ENCODE assay signal across 9 mouse cellular contexts in genomic region chr9:64272611-64273010, GRCm38 (mm10). TPM values are rescaled to one million over a fixed set of nuclear protein-coding genes. Genes with fewer than 3 reads are reported as not detected.
DNase-seq lines count a peak whose midpoint lies in the region; ATAC-seq and TF ChIP-seq lines count a peak whose summit lies in the region.
"Had no signal": no experiment of that assay in that cellular context is flagged by ENCODE, and none has a peak within 500 bp of the region (broad histone marks: within the 10 kb centered on the region; RNA-seq: fewer than 3 reads in every experiment).

No protein-coding gene starts in this region.

- WGBS in heart, embryonic 10.5 days, result 24% methylated on average over 7 of the region's 7 CpGs
- WGBS in midbrain, postnatal 0 days, result 43% methylated on average over 7 of the region's 7 CpGs

- peak; percentile 35 for DNase-seq in heart, adult 8-10 months (ENCODE audit: low spot score)
- DNase-seq in heart, embryonic 10.5 days (ENCODE audit: low spot score), result no peak
- DNase-seq in ZHBTc4 (ENCODE audit: low read depth, low spot score), result peak; percentile 90
- DNase-seq in frontal cortex, postnatal 36 days (ENCODE audit: low spot score in 2 of 2), result peak; percentile 45 to 72
- peak; percentile 53 to 74 for DNase-seq in layer of hippocampus, postnatal 14 days (ENCODE audit: low spot score in 2 of 2)
- DNase-seq in midbrain, postnatal 0 days (ENCODE audit: low spot score), result peak; percentile 43

- H3ac ChIP-seq in C2C12 (ENCODE audit: control insufficient read depth, insufficient read length, low read depth), result no peak overlapping the region

- no peak overlapping the region for H3K4me3 ChIP-seq in heart, embryonic 10.5 days
- no peak overlapping the region for H3K4me3 ChIP-seq in C2C12 (ENCODE audit: insufficient read depth, poor library complexity, severe bottlenecking)
- no peak overlapping the region for H3K4me3 ChIP-seq in midbrain, postnatal 0 days (ENCODE audit: low read depth, low read length)
- H3K4me3 ChIP-seq: midbrain, embryonic 12.5 days had no signal

- H3K4me1 ChIP-seq in heart, embryonic 10.5 days, result no peaks in the 10 kb centered on the region
- H3K4me1 ChIP-seq in midbrain, postnatal 0 days (ENCODE audit: insufficient read depth, low read length), result no peaks in the 10 kb centered on the region
- H3K4me1 ChIP-seq: midbrain, embryonic 12.5 days had no signal

- TF ChIP-seq CTCF in C2C12 (IDR thresholded peaks at IDR 0.05; ENCODE audit: control insufficient read depth, insufficient read depth, insufficient read length), result peak; percentile 8
- TF ChIP-seq CTCF in midbrain, postnatal 0 days (IDR thresholded peaks at IDR 0.05), result peak; percentile 68

- no peaks in the 10 kb centered on the region for H3K36me3 ChIP-seq in heart, embryonic 10.5 days
- no peaks in the 10 kb centered on the region for H3K36me3 ChIP-seq in C2C12 (ENCODE audit: control insufficient read depth, insufficient read depth)
- no peaks in the 10 kb centered on the region for H3K36me3 ChIP-seq in midbrain, postnatal 0 days (ENCODE audit: insufficient read depth, low read length)
- H3K36me3 ChIP-seq: midbrain, embryonic 12.5 days had no signal

- H3K79me2 ChIP-seq in C2C12 (ENCODE audit: control insufficient read depth, insufficient read depth), result no peaks in the 10 kb centered on the region

- no peak overlapping the region for H3K27ac ChIP-seq in heart, embryonic 10.5 days
- no peak overlapping the region for H3K27ac ChIP-seq in midbrain, postnatal 0 days (ENCODE audit: low read depth, low read length)
- H3K27ac ChIP-seq: midbrain, embryonic 12.5 days had no signal

- no peak overlapping the region for H3K9ac ChIP-seq in midbrain, postnatal 0 days (replicated peaks; ENCODE audit: low read length, poor library complexity, severe bottlenecking)
- H3K9ac ChIP-seq: midbrain, embryonic 12.5 days had no signal

- H3K79me3 ChIP-seq in C2C12 (ENCODE audit: low read depth), result no peaks in the 10 kb centered on the region

- H3K27me3 ChIP-seq in heart, embryonic 10.5 days (ENCODE audit: insufficient read depth, poor library complexity, severe bottlenecking), result no peaks in the 10 kb centered on the region
- no peaks in the 10 kb centered on the region for H3K27me3 ChIP-seq in C2C12 (ENCODE audit: control insufficient read depth, insufficient read depth, insufficient read length)
- no peaks in the 10 kb centered on the region for H3K27me3 ChIP-seq in midbrain, postnatal 0 days (ENCODE audit: insufficient read depth, low read length)
- H3K27me3 ChIP-seq: midbrain, embryonic 12.5 days had no signal

- no peaks in the 10 kb centered on the region for H3K9me3 ChIP-seq in heart, embryonic 10.5 days
- no peaks in the 10 kb centered on the region for H3K9me3 ChIP-seq in midbrain, postnatal 0 days (ENCODE audit: low read length)
- H3K9me3 ChIP-seq: midbrain, embryonic 12.5 days had no signal

- no peak overlapping the region for H3K4me2 ChIP-seq in midbrain, postnatal 0 days (ENCODE audit: low read depth, low read length, poor library complexity, severe bottlenecking)
- H3K4me2 ChIP-seq: midbrain, embryonic 12.5 days had no signal

- ATAC-seq in midbrain, postnatal 0 days (ENCODE audit: low FRiP score), result no peak
- ATAC-seq in erythroid progenitor cell, adult 5-6 weeks (replicated peaks; ENCODE audit: low FRiP score, poor library complexity, severe bottlenecking), result no peak

TF ChIP-seq in C2C12, 6 proteins besides CTCF, POLR2A, EP300 and RAD21:
- TF ChIP-seq MYOD1 (IDR thresholded peaks at IDR 0.05; ENCODE audit: control insufficient read depth, insufficient read length, low read depth), result no peak
- no peak for TF ChIP-seq MAX (IDR thresholded peaks at IDR 0.05)
- TF ChIP-seq USF1 (IDR thresholded peaks at IDR 0.05; ENCODE audit: low read depth), result no peak
- no peak for TF ChIP-seq MYOG (IDR thresholded peaks at IDR 0.05; ENCODE audit: control insufficient read depth, extremely low read depth, insufficient read length)
- TF ChIP-seq FOSL1 (IDR thresholded peaks at IDR 0.05; ENCODE audit: insufficient read depth, low read length, poor library complexity, severe bottlenecking), result no peak
- no peak for TF ChIP-seq CEBPB (IDR thresholded peaks at IDR 0.05; ENCODE audit: low read depth)
TF ChIP-seq in C2C12: peak in this region for 0.

RNA-seq across cellular contexts. Expression of gene Tipin, which starts 8.8 kb away (rescaled TPM):
- total RNA-seq in heart, adult 8-10 months (2022), result 10 to 100 TPM in 3 of 4 experiments, 1 to 10 TPM in 1; 9.3 to 12.9 (median 11.0) TPM
- 170 and 220 TPM in 2 replicates for polyA plus RNA-seq in heart, embryonic 10.5 days (2016; fragmentation: Nextera tagmentation; extraction: Ambion mirVana)
- polyA plus RNA-seq in C2C12 (2012; fragmentation: generic; extraction: Trizol), result 80.0 TPM
- 10 to 100 TPM; 17.7 to 18.2 TPM for total RNA-seq in layer of hippocampus, postnatal 14 days (2021)
- total RNA-seq in midbrain, postnatal 0 days (2014; rRNA removed), result 47.4 and 58.1 TPM in 2 replicates
- 71.1 and 73.2 TPM in 2 replicates for polyA plus RNA-seq in midbrain, postnatal 0 days (2015; fragmentation: Nextera tagmentation; extraction: Ambion mirVana)
- 185 and 187 TPM in 2 replicates for total RNA-seq in erythroid progenitor cell, adult 5-6 weeks (2015; ENCODE audit: low replicate concordance)
- 132 and 168 TPM in 2 replicates for total RNA-seq in erythroid progenitor cell, adult 5-6 weeks (2017; ENCODE audit: low replicate concordance)

RNA-seq across cellular contexts. Expression of gene Map2k1, which starts 19.2 kb away (rescaled TPM):
- 10 to 100 TPM; 46.1 to 51.3 (median 48.7) TPM for total RNA-seq in heart, adult 8-10 months (2022)
- 108 and 118 TPM in 2 replicates for polyA plus RNA-seq in heart, embryonic 10.5 days (2016; fragmentation: Nextera tagmentation; extraction: Ambion mirVana)
- 40.8 TPM for polyA plus RNA-seq in C2C12 (2012; fragmentation: generic; extraction: Trizol)
- total RNA-seq in layer of hippocampus, postnatal 14 days (2021), result 100 to 1,000 TPM; 192 to 203 TPM
- 86.9 and 87.4 TPM in 2 replicates for total RNA-seq in midbrain, postnatal 0 days (2014; rRNA removed)
- polyA plus RNA-seq in midbrain, postnatal 0 days (2015; fragmentation: Nextera tagmentation; extraction: Ambion mirVana), result 70.6 and 74.6 TPM in 2 replicates
- 10.1 and 23.1 TPM in 2 replicates for total RNA-seq in erythroid progenitor cell, adult 5-6 weeks (2015; ENCODE audit: low replicate concordance)
- 10.1 and 23.3 TPM in 2 replicates for total RNA-seq in erythroid progenitor cell, adult 5-6 weeks (2017; ENCODE audit: low replicate concordance)

RNA-seq across cellular contexts. Expression of gene Uchl4, which starts 37.6 kb away (rescaled TPM):
- total RNA-seq in heart, adult 8-10 months (2022), result 1 to 10 TPM; 2.8 to 3.7 (median 3.2) TPM
- 3.2 TPM in 2 replicates for polyA plus RNA-seq in heart, embryonic 10.5 days (2016; fragmentation: Nextera tagmentation; extraction: Ambion mirVana)
- 0.42 TPM for polyA plus RNA-seq in C2C12 (2012; fragmentation: generic; extraction: Trizol)
- 1 to 10 TPM; 3.2 to 4.3 TPM for total RNA-seq in layer of hippocampus, postnatal 14 days (2021)
- total RNA-seq in midbrain, postnatal 0 days (2014; rRNA removed), result 0.61 and 0.66 TPM in 2 replicates
- 1.2 and 2.4 TPM in 2 replicates for polyA plus RNA-seq in midbrain, postnatal 0 days (2015; fragmentation: Nextera tagmentation; extraction: Ambion mirVana)
- not detected in 2 replicates for total RNA-seq in erythroid progenitor cell, adult 5-6 weeks (2015; ENCODE audit: low replicate concordance)
- total RNA-seq in erythroid progenitor cell, adult 5-6 weeks (2017; ENCODE audit: low replicate concordance), result 0.15 TPM in 1 of 2 replicates, not detected in the other
